Mouse (Mus musculus): ENCODE results near the gene Trim40.

GRCm38 (mm10) chr17:36929236-36929932 lies 39.5 kb upstream of the Trim40 start:
- TF ChIP-seq CTCF (IDR thresholded peaks at IDR 0.05; ENCODE audit: low read depth) (no peak), EP300 (IDR thresholded peaks at IDR 0.05; ENCODE audit: low read depth) (no peak)

Data from heart, postnatal 0 days (tissue).